ENCODE assay signal across 9 mouse cellular contexts in genomic region chr19:53359160-53360033, GRCm38 (mm10). TPM values are rescaled to one million over a fixed set of nuclear protein-coding genes. Genes with fewer than 3 reads are reported as not detected.
DNase-seq lines count a peak whose midpoint lies in the region; ATAC-seq and TF ChIP-seq lines count a peak whose summit lies in the region.
"Had no signal": no experiment of that assay in that cellular context is flagged by ENCODE, and none has a peak within 500 bp of the region (broad histone marks: within the 10 kb centered on the region; RNA-seq: fewer than 3 reads in every experiment).

No protein-coding gene starts in this region.

- no peak for TF ChIP-seq CTCF in lung, postnatal 0 days (IDR thresholded peaks at IDR 0.05)

- DNase-seq in left cerebral cortex, adult 18-20 months (ENCODE audit: low spot score in 2 of 2): peak; percentile 56
- no peak for DNase-seq in left cerebral cortex, adult 11 months (ENCODE audit: low spot score)
- peak; percentile 76 to 81 for DNase-seq in adrenal gland, postnatal 36 days
- DNase-seq in lung, postnatal 0 days (ENCODE audit: low spot score): peak; percentile 51
- no peak for DNase-seq in thymus, adult 18-20 months

- H3K27ac ChIP-seq in forebrain, embryonic 16.5 days (ENCODE audit: low read length): peak overlapping the region; percentile 74
- no peak overlapping the region for H3K27ac ChIP-seq in intestine, embryonic 15.5 days
- H3K27ac ChIP-seq in lung, postnatal 0 days (ENCODE audit: low read length): no peak overlapping the region

- WGBS in forebrain, embryonic 16.5 days: 16% methylated on average over 22 of the region's 22 CpGs
- WGBS in intestine, embryonic 15.5 days: 51% methylated on average over 22 of the region's 22 CpGs
- 54% methylated on average over 22 of the region's 22 CpGs for WGBS in lung, postnatal 0 days

- H3K36me3 ChIP-seq in forebrain, embryonic 16.5 days (ENCODE audit: control insufficient read depth, insufficient read depth): no peaks in the 10 kb centered on the region
- H3K36me3 ChIP-seq in intestine, embryonic 15.5 days: 0 out of 2 replicates have a peak, but pooled peaks cover 2% of the 10 kb centered on the region
- H3K36me3 ChIP-seq in lung, postnatal 0 days (ENCODE audit: insufficient read depth, low read length): no peaks in the 10 kb centered on the region

- peak overlapping the region; percentile 48 for H3K4me2 ChIP-seq in forebrain, embryonic 16.5 days (ENCODE audit: low read length)
- peak overlapping the region; percentile 40 for H3K4me2 ChIP-seq in intestine, embryonic 15.5 days (replicated peaks)
- H3K4me2 ChIP-seq in lung, postnatal 0 days (replicated peaks; ENCODE audit: low read depth, low read length): peak overlapping the region; percentile 32

- H3K9me3 ChIP-seq in forebrain, embryonic 16.5 days (ENCODE audit: control insufficient read depth, low read length): no peaks in the 10 kb centered on the region
- no peaks in the 10 kb centered on the region for H3K9me3 ChIP-seq in intestine, embryonic 15.5 days
- H3K9me3 ChIP-seq in lung, postnatal 0 days (ENCODE audit: low read length): no peaks in the 10 kb centered on the region

- peak overlapping the region; percentile 47 for H3K9ac ChIP-seq in forebrain, embryonic 16.5 days (replicated peaks; ENCODE audit: low read depth, low read length)
- 0 out of 2 replicates have a peak overlapping the region, but pooled peaks have one; percentile 1 for H3K9ac ChIP-seq in intestine, embryonic 15.5 days
- no peak overlapping the region for H3K9ac ChIP-seq in lung, postnatal 0 days (replicated peaks; ENCODE audit: low read depth)

- peak; percentile 79 for ATAC-seq in forebrain, embryonic 16.5 days
- ATAC-seq in intestine, embryonic 15.5 days: no peak
- peak; percentile 46; the same call in 1 of the 2 replicates for ATAC-seq in lung, postnatal 0 days
- no peak for ATAC-seq in monocyte, adult 5-6 weeks (replicated peaks; ENCODE audit: insufficient number of reproducible peaks, low FRiP score, low TSS enrichment, poor library complexity, severe bottlenecking)

- peaks cover 36% of the 10 kb centered on the region for H3K4me1 ChIP-seq in forebrain, embryonic 16.5 days (replicated peaks; ENCODE audit: control insufficient read depth, insufficient read depth, low read length)
- peaks cover 11% of the 10 kb centered on the region for H3K4me1 ChIP-seq in intestine, embryonic 15.5 days (replicated peaks)
- H3K4me1 ChIP-seq in lung, postnatal 0 days (ENCODE audit: insufficient read depth, low read depth, low read length): no peaks in the 10 kb centered on the region

- peak overlapping the region; percentile 29 for H3K4me3 ChIP-seq in forebrain, embryonic 16.5 days (replicated peaks; ENCODE audit: low read length)
- H3K4me3 ChIP-seq in intestine, embryonic 15.5 days (replicated peaks): no peak overlapping the region
- peak overlapping the region; percentile 20; the same call in 1 of the 2 replicates for H3K4me3 ChIP-seq in lung, postnatal 0 days (ENCODE audit: low read depth, low read length)

- no peak for TF ChIP-seq EP300 in lung, postnatal 0 days (IDR thresholded peaks at IDR 0.05)

- H3K27me3 ChIP-seq in forebrain, embryonic 16.5 days (replicated peaks; ENCODE audit: control insufficient read depth, insufficient read depth, low read length): no peaks in the 10 kb centered on the region
- H3K27me3 ChIP-seq in intestine, embryonic 15.5 days (replicated peaks): no peaks in the 10 kb centered on the region
- no peaks in the 10 kb centered on the region for H3K27me3 ChIP-seq in lung, postnatal 0 days (replicated peaks; ENCODE audit: insufficient read depth, low read length)

RNA-seq across cellular contexts. Expression of gene Gm10197, which starts 12.2 kb away (rescaled TPM):
- total RNA-seq in left cerebral cortex, adult 18-20 months (2021): not detected
- total RNA-seq in adrenal gland, postnatal 36 days (2021): not detected
- polyA plus RNA-seq in forebrain, embryonic 16.5 days (2015; fragmentation: Nextera tagmentation; extraction: Ambion mirVana): not detected in 2 replicates
- polyA plus RNA-seq in intestine, embryonic 15.5 days (2015; fragmentation: Nextera tagmentation; extraction: Ambion mirVana): 1.4 TPM in 1 of 2 replicates, not detected in the other
- 2.2 TPM in 1 of 2 replicates, not detected in the other for polyA plus RNA-seq in lung, postnatal 0 days (2015; fragmentation: Nextera tagmentation; extraction: Ambion mirVana)
- not detected in 3 replicates for total RNA-seq in monocyte, adult 5-6 weeks (2017)
- total RNA-seq: ES-E14 had no signal

RNA-seq across cellular contexts. Expression of gene Smndc1, which starts 31.0 kb away (rescaled TPM):
- 10 to 100 TPM; 36.8 to 39.2 TPM for total RNA-seq in left cerebral cortex, adult 18-20 months (2021)
- total RNA-seq in adrenal gland, postnatal 36 days (2021): 10 to 100 TPM; 46.5 to 49.3 TPM
- 33.2 and 39.6 TPM in 2 replicates for polyA plus RNA-seq in forebrain, embryonic 16.5 days (2015; fragmentation: Nextera tagmentation; extraction: Ambion mirVana)
- 42.0 and 42.7 TPM in 2 replicates for polyA plus RNA-seq in intestine, embryonic 15.5 days (2015; fragmentation: Nextera tagmentation; extraction: Ambion mirVana)
- 35.8 and 40.0 TPM in 2 replicates for polyA plus RNA-seq in lung, postnatal 0 days (2015; fragmentation: Nextera tagmentation; extraction: Ambion mirVana)
- total RNA-seq in monocyte, adult 5-6 weeks (2017): 62.7 to 74.2 TPM (median 74.1 TPM) in 3 replicates

RNA-seq across cellular contexts. Expression of gene Mxi1, which starts 49.1 kb away (rescaled TPM):
- 10 to 100 TPM; 76.1 to 89.7 TPM for total RNA-seq in left cerebral cortex, adult 18-20 months (2021)
- 10 to 100 TPM; 29.7 to 39.8 TPM for total RNA-seq in adrenal gland, postnatal 36 days (2021)
- 46.7 and 61.4 TPM in 2 replicates for polyA plus RNA-seq in forebrain, embryonic 16.5 days (2015; fragmentation: Nextera tagmentation; extraction: Ambion mirVana)
- polyA plus RNA-seq in intestine, embryonic 15.5 days (2015; fragmentation: Nextera tagmentation; extraction: Ambion mirVana): 34.0 and 34.5 TPM in 2 replicates
- polyA plus RNA-seq in lung, postnatal 0 days (2015; fragmentation: Nextera tagmentation; extraction: Ambion mirVana): 40.4 and 43.0 TPM in 2 replicates
- total RNA-seq in monocyte, adult 5-6 weeks (2017): 87.9 to 137 TPM (median 113 TPM) in 3 replicates

Comparison
In these comparisons a context has a peak if more than half of its experiments do, and no peak if none do; other contexts are left out.
1. DNase-seq: peak in left cerebral cortex, adult 18-20 months (2 of 2), adrenal gland, postnatal 36 days (2 of 2) and lung, postnatal 0 days (single experiment); none in left cerebral cortex, adult 11 months (single experiment) and thymus, adult 18-20 months (0 of 2).
2. ATAC-seq: peak in forebrain, embryonic 16.5 days (single experiment) and lung, postnatal 0 days (single experiment); none in intestine, embryonic 15.5 days (single experiment) and monocyte, adult 5-6 weeks (single experiment).
3. Peak in every context shown above with its lines, with median percentiles within 50 percentile points of each other: H3K4me2 ChIP-seq.